Mouse (Mus musculus) retina, embryonic 14.5 days (tissue): ENCODE results near the gene Rbm20.

Experiments
- DNase-seq: peaks from one replicate; pipeline ENCODE4 v3.0.0-alpha.2; 2015; ENCODE audit warnings: low spot score

Rbm20 gene

GRCm38 (mm10) chr19:53810584-53810983 is 133.5 kb downstream of the Rbm20 start:
- DNase-seq: no peak

DNA sequence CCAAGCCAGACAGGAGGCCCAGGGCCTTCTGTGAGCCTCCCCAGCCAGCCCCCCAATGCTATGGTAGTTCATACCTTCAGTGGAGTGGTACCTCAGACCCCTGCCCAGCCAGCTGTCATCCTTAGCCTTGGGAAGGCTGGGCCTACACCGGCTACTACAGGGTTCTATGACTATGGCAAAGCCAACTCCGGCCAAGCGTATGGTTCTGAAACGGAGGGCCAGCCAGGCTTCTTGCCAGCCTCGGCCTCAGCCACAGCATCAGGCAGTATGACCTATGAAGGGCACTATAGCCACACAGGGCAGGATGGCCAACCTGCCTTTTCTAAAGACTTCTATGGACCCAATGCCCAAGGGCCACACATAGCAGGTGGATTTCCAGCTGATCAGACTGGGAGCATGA is 136.5 kb downstream of the Rbm20 start:
- DNase-seq: no peak

GRCm38 (mm10) chr19:53815714-53816113 is 138.6 kb downstream of the Rbm20 start:
- DNase-seq: no peak

GRCm38 (mm10) chr19:53816242-53816641 is 139.1 kb downstream of the Rbm20 start:
- no peak for DNase-seq

DNA sequence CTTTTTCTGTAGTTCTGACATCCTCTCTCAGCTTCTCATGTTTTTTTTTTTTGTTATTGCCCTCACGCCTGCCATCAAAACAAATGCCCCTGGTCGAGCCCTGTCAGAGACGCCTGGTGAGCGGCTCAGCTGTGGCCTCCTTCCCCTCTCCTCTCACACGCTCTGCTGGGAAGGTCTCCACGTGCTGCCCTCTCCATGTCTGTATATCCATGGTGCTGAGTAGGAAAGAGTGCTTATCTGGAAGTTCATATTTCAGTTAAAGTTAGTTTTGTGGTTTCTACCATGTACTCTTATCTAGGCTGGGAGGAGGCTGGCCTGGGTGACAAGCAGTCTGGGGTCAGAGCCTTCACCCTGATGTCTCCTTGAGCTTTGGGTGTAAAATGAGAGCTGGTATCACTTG is 142.2 kb downstream of the Rbm20 start:
- no peak for DNase-seq

DNA sequence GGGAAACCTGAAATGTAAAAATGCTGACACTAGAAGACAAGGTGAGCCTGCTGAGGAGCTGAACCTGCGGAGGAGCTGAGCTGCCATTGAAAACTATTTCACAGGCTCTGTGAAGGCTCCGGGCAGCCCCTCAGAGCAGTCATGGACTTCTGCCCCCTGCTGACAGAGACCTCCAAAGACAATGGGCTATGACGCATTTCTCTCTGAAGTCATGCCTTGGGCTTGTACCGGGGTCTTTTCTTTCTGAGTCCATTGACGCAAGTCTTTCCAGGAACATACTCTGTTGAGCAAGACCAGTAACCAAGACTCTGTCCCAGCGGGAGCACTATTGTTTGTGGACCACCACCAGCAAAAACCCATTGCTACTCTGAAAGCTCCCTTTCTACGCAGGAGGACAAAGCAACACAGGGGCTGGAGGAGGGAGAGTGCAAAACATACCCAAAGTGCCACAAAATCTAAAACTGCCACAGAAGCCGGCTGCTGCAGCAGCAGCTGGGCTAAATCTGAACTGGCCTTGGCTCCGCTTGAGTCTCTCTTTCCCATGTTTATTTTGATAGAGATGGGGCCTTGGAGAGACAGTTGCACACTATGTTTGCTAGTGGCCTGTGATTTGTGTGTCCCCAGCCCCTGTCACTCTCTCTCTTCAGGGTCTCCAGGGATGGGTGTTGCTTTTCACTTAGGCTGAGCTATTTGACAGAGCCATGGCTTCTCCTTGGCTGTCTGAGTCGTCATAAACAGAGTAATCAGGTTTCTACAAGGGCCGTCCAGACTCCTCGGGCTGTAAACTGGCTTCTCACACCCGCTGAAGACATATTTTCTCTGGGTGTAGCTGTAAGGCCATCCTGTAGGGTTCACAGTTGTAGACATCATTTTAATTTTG is 144.4 kb downstream of the Rbm20 start:
- peak; percentile 39 for DNase-seq

DNA sequence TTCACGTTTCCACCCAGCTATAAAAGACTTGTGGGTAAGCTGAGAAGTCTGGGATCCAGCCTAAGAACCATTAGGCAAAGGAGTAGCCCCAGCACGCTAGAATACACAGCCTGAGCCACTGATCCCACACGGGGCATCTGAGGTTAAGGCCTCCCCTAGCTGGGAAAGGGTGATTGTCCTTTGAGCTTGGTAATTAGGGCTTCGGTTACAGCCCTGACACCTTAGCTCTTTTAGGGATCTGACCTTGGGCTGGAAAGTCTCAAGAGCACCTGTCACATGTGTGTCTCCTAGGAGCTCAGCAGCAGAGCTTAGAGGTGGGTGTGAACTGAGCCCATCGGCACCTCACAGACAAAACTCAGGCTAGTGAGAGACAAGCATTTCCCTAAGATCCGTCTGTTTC is 146.7 kb downstream of the Rbm20 start:
- no peak for DNase-seq

GRCm38 (mm10) chr19:53824872-53825680 is 148.0 kb downstream of the Rbm20 start:
- no peak for DNase-seq

DNA sequence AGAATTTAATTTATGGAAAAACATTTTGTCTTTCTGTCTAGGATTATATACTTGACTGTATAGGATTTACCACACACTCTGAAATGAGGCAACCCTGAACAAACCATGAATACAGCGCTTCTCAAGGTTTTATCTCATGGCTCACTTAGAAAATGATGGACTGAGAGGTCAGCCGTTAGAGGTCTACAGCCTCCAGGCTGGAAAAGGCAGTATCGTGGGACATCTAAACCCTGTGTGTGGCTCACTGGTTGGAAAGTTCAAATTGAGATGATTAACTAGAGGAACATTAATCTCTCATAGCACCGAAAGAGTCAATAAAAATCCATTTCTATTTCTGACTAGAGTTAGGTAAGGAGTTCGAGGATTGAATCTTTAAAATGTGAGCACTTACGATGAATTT is 152.9 kb downstream of the Rbm20 start:
- DNase-seq: no peak

GRCm38 (mm10) chr19:53830407-53831163 is 153.5 kb downstream of the Rbm20 start:
- peak; percentile 77 for DNase-seq

DNA sequence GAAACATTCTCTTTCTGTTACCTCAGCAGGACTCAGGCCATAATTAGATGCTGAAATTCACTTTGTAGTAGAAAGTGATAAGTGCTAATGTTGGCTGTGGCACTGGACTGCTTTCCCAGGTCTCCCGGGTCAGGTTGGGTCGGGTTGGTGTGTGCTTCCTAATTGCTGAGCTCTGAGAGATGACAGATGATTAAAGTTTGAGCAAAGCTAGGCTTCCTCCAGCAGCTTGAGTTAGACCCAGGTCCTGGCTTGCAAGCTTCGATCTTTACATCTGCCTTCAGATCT is 154.0 kb downstream of the Rbm20 start:
- peak; percentile 55 for DNase-seq

- DNase-seq: no peak
Observed at GRCm38 (mm10) chr19:53832512-53832911, 155.4 kb downstream of the Rbm20 start.

DNA sequence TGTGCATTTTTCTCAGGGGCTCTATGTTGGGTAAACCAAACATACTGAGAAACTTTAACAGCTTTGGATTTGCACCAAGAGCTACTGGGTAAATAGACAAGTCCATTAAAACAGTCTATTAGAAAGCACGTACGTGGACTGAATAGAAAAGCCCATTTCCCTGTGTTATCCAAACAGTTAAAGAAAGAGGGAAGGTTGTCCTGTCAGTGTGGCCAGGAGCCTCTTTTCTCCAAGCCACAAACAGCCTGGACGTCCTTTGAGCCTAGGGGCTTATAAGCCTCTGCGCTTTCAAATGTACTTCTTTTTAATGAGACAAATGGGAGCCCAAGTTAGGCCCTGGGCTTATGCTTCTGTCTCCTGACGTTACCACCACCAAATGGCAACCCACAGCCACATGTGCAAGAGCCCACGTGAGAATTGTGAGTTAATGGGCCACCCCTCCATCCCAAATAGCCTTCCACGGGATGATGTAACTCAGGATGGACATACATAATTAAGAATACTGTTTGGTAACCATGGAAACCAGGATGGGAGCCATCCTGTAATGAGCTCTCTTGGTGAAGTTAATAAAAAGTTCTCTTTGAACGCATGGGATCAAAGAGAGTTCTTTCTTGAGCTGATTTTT is 156.8 kb downstream of the Rbm20 start:
- no peak for DNase-seq

- DNase-seq: no peak
Observed at GRCm38 (mm10) chr19:53836569-53837454, 159.7 kb downstream of the Rbm20 start.

DNA sequence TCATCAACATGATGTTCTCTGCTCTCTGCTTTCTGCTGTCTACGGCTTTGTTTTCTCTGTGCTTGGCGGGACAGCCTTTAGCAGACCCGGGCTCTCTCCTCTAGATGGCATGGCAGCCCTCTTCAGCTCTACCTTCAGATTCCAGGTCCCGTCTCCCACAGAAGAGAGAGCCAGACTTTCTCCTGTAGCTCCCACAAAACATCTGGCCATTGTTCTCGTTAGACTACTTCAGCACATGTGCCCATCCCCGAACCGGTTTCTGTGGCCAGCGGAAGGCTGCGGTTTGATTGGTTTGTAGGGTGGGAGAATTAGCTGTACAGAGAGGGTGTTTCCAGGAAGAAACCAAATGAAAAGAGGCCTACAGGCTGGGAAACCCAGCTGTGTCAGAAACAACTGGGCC is 161.7 kb downstream of the Rbm20 start:
- peak; percentile 34 for DNase-seq

- peak; percentile 56 for DNase-seq
Observed at GRCm38 (mm10) chr19:53839837-53840236, 162.7 kb downstream of the Rbm20 start.

- peak; percentile 51 for DNase-seq
Observed at GRCm38 (mm10) chr19:53841915-53842314, 164.8 kb downstream of the Rbm20 start.

GRCm38 (mm10) chr19:53843972-53844371 is 166.9 kb downstream of the Rbm20 start:
- no peak for DNase-seq

DNA sequence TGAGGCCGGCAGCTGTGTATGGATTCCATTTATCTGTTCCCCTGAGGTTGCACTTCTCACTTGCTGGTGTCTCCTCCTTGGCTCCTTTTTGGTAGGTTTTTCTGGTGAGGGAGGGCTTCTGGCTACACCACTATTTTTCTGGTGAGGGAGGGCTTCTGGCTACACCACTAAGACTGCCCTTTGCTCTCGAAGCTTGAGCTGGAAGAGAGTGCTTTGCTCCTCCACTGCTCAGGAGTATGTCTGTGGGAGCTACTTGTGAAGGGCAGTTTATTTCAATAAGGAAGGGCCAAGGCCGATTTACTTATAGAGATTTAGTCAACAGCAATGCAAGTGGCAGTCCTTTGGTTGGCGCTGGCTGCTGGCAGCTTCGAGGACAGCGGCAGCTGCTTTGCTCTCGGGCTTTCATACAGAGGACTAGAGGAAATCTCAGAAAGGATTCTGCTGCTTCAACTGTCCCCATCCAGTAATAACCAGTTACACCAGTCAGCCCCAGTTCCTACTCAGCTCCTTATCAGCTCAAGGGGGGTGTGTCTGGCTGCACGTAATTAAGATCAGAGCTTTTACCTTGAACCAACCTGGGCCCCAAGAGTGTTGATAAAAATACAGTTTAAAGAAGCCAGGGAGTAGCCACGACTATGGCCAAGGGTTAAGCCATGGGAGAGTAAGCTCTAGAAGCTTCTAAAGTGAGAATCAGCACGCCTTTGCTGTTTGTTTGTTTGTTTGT is 171.3 kb downstream of the Rbm20 start:
- DNase-seq: no peak

GRCm38 (mm10) chr19:53850166-53850922 is 173.2 kb downstream of the Rbm20 start:
- DNase-seq: no peak
